Mouse (Mus musculus): ENCODE measurements around the gene Zfp599.
"Not testable (repeated sequence)": the region's sequence is repeated elsewhere in the genome, so short reads cannot be mapped to it uniquely, and the experiment has no call there.

GRCm38 (mm10) chr9:22226389-22226673 is 33.4 kb downstream of the Zfp599 start:
- not testable (repeated sequence) for TF ChIP-seq EP300, CTCF (IDR thresholded peaks at IDR 0.05; ENCODE audit: low read depth)
